Mouse (Mus musculus) ES-CJ7 (cell line): ENCODE data around the gene Rtf1.

ENCODE experiments used
- DNase-seq: peaks from one replicate; pipeline ENCODE4 v3.0.0; 2011; ENCODE audit warnings: low read depth, low spot score

Rtf1 gene

GRCm38 (mm10) chr2:119727762-119728416 is 53.0 kb downstream of the Rtf1 start:
- DNase-seq, result no peak

GRCm38 (mm10) chr2:119730735-119731134 is 55.9 kb downstream of the Rtf1 start:
- DNase-seq, result peak; percentile 77

GRCm38 (mm10) chr2:119737124-119737523 is 62.3 kb downstream of the Rtf1 start:
- no peak for DNase-seq

- DNase-seq, result no peak
Measured at GRCm38 (mm10) chr2:119740567-119740966, 65.7 kb downstream of the Rtf1 start.

GRCm38 (mm10) chr2:119741581-119742411 is 66.9 kb downstream of the Rtf1 start, which contains the start of gene Itpka:
Gene Itpka (plus strand): TSS chr2:119742337.
- peak; percentile 96 for DNase-seq

GRCm38 (mm10) chr2:119742461-119743175 is 67.8 kb downstream of the Rtf1 start:
- no peak for DNase-seq

GRCm38 (mm10) chr2:119743176-119743807 is 68.4 kb downstream of the Rtf1 start:
- DNase-seq, result no peak

GRCm38 (mm10) chr2:119743808-119744162 is 68.9 kb downstream of the Rtf1 start:
- peak; percentile 63 for DNase-seq

- peak; percentile 54 for DNase-seq
Measured at GRCm38 (mm10) chr2:119744163-119745111, 69.6 kb downstream of the Rtf1 start.

GRCm38 (mm10) chr2:119745281-119745680 is 70.4 kb downstream of the Rtf1 start:
- peak; percentile 49 for DNase-seq

GRCm38 (mm10) chr2:119747554-119747953 is 72.7 kb downstream of the Rtf1 start:
- DNase-seq, result no peak

GRCm38 (mm10) chr2:119749260-119749659 is 74.4 kb downstream of the Rtf1 start:
- no peak for DNase-seq

- no peak for DNase-seq
Measured at GRCm38 (mm10) chr2:119757601-119758100, 82.8 kb downstream of the Rtf1 start.

- no peak for DNase-seq
Measured at GRCm38 (mm10) chr2:119758101-119758843, 83.4 kb downstream of the Rtf1 start.

- no peak for DNase-seq
Measured at GRCm38 (mm10) chr2:119758844-119759835, 84.3 kb downstream of the Rtf1 start.

- DNase-seq, result peak; percentile 51
Measured at GRCm38 (mm10) chr2:119760251-119760650, 85.4 kb downstream of the Rtf1 start, which contains the start of gene Ltk. Gene Ltk (minus strand): TSS chr2:119760431.

GRCm38 (mm10) chr2:119762276-119762675 is 87.4 kb downstream of the Rtf1 start:
- no peak for DNase-seq

- no peak for DNase-seq
Measured at GRCm38 (mm10) chr2:119763924-119764323, 89.1 kb downstream of the Rtf1 start.
